Mouse (Mus musculus) liver, embryonic 14.5 days (tissue): ENCODE measurements around the gene Cdyl2. TPM values are rescaled to one million over a fixed set of nuclear protein-coding genes. Genes with fewer than 3 reads are reported as not detected.

Experiments
- ATAC-seq: fragments of 200-750 bp; cut with Nextera tagmentation; 2 replicates; pipeline ENCODE4 v1.8.0; 2017; ENCODE audit warnings: moderate number of reproducible peaks, mild to moderate bottlenecking, moderate library complexity; ENCODE audit not compliant: insufficient read depth
- DNase-seq, 3 experiments: peaks; one replicate each; pipeline ENCODE4 v3.0.0-alpha.2; 2012 to 2013; ENCODE audit warnings: low read depth in 3 of 3, low spot score in 3 of 3
- H3K27ac ChIP-seq: fragments of 300-500 bp; sonication (generic); 2 replicates; pipeline ENCODE4 v1.5.1; 2014; ENCODE audit warnings: moderate library complexity, mild to moderate bottlenecking, control low read depth, inconsistent platforms
- H3K27me3 ChIP-seq: fragments of 300-500 bp; sonication (generic); 2 replicates; pipeline ENCODE4 v1.6.1; 2014; ENCODE audit warnings: mild to moderate bottlenecking, low read length, moderate library complexity; ENCODE audit not compliant: control insufficient read depth, insufficient read depth
- H3K36me3 ChIP-seq: fragments of 300-500 bp; sonication (generic); replicated peaks from 2 replicates; pipeline ENCODE4 v1.6.1; 2014; ENCODE audit warnings: low read depth; ENCODE audit not compliant: control insufficient read depth, insufficient read depth
- H3K4me1 ChIP-seq, 2 experiments: fragments of 200-500 bp in 1 of 2; fragments of 300-500 bp in 1 of 2; sonication (generic) in 1 of 2; replicated peaks; 2 replicates each; pipeline ENCODE4 v1.6.1; 2012 to 2014; ENCODE audit warnings: antibody characterized with exemption in 1 of 2, inconsistent platforms in 1 of 2, low read length in 1 of 2; ENCODE audit not compliant: control insufficient read depth in 2 of 2, insufficient read depth in 2 of 2
- H3K4me2 ChIP-seq: fragments of 300-500 bp; sonication (generic); 2 replicates; pipeline ENCODE4 v1.6.1; 2014; ENCODE audit warnings: low read depth, mild to moderate bottlenecking, control low read depth, moderate library complexity
- H3K4me3 ChIP-seq, 2 experiments: fragments of 200-500 bp in 1 of 2; fragments of 300-500 bp in 1 of 2; sonication (generic) in 1 of 2; 2 replicates each; pipeline ENCODE4 v1.5.1; 2012 to 2014; ENCODE audit warnings: low read depth in 2 of 2, low read length in 2 of 2, mild to moderate bottlenecking in 2 of 2, control low read depth in 1 of 2, inconsistent platforms in 1 of 2, moderate library complexity in 1 of 2; ENCODE audit not compliant: insufficient read depth in 1 of 2
- H3K9ac ChIP-seq: fragments of 300-500 bp; sonication (generic); replicated peaks from 2 replicates; pipeline ENCODE4 v1.6.1; 2014; ENCODE audit warnings: mild to moderate bottlenecking, control low read depth, moderate library complexity
- H3K9me3 ChIP-seq: fragments of 300-500 bp; sonication (generic); 2 replicates; pipeline ENCODE4 v1.6.1; 2016; ENCODE audit warnings: low read length, mixed read lengths; ENCODE audit not compliant: control insufficient read depth
- CTCF ChIP-seq: IDR thresholded peaks from 2 replicates; pipeline ENCODE4 v1.5.1; 2016; ENCODE audit warnings: antibody characterized with exemption, low read depth, control low read depth
- EP300 ChIP-seq: IDR thresholded peaks from 2 replicates; pipeline ENCODE4 v1.6.1; 2016; ENCODE audit warnings: antibody characterized with exemption, low read depth
- WGBS: fragments of 180-500 bp; shearing (Covaris S2); extraction: QIAGEN DNeasy Blood & Tissue Kit; methylation state at CpG from one replicate; pipeline ENCODE4 v1.1.7; 2014; ENCODE audit not compliant: insufficient replicate concordance; 5-methylcytosine and 5-hydroxymethylcytosine counted together
- polyA plus RNA-seq, 2 experiments: library from polyadenylated mRNA; depleted of rRNA in 1 of 2; stranded (reverse) in 1 of 2; unstranded in 1 of 2; fragments of >200 nt; fragmentation: Nextera tagmentation in 1 of 2; extraction: Ambion mirVana in 1 of 2; gene quantifications; 2 replicates each; pipeline versions ENCODE4 v1.2.1 to v1.2.3; 2012 to 2014

Cdyl2 gene
- polyA plus RNA-seq, 2 experiments = 0.77 to 1.5 TPM

GRCm38 (mm10) chr8:116528736-116529135 lies 204.1 kb downstream of the Cdyl2 start:
- WGBS = 58% methylated on average over 7 of the region's 7 CpGs
- Histone ChIP-seq H3K9ac (no peak overlapping the region), H3K27ac (no peak overlapping the region), H3K27me3 (no peaks in the 10 kb centered on the region), H3K4me2 (no peak overlapping the region), H3K4me3 (no peak overlapping the region), H3K9me3 (no peaks in the 10 kb centered on the region), H3K36me3 (no peaks in the 10 kb centered on the region), H3K4me1 (no peaks in the 10 kb centered on the region)
- ATAC-seq (no peak), DNase-seq (no peak)
- no peak for TF ChIP-seq EP300
- TF ChIP-seq CTCF = no peak

GRCm38 (mm10) chr8:116524915-116525314 lies 207.9 kb downstream of the Cdyl2 start:
- H3K36me3 ChIP-seq = no peaks in the 10 kb centered on the region
- DNase-seq (no peak), ATAC-seq (no peak)
- no peak overlapping the region for H3K27ac ChIP-seq
- H3K4me2 ChIP-seq = no peak overlapping the region
- H3K27me3 ChIP-seq = no peaks in the 10 kb centered on the region
- WGBS = 63% methylated on average over 7 of the region's 7 CpGs
- no peak overlapping the region for H3K4me3 ChIP-seq
- H3K9me3 ChIP-seq = no peaks in the 10 kb centered on the region
- H3K4me1 ChIP-seq = no peaks in the 10 kb centered on the region
- no peak overlapping the region for H3K9ac ChIP-seq
- TF ChIP-seq EP300 (no peak), CTCF (no peak)

Other genes starting within 250 kb of the Cdyl2 start
- not detected in 2 replicates for gene Dynlrb2, start 228.0 kb downstream of the Cdyl2 start, polyA plus RNA-seq (2012; rRNA removed)
- not detected in 2 replicates for gene Dynlrb2, start 228.0 kb downstream of the Cdyl2 start, polyA plus RNA-seq (2014; fragmentation: Nextera tagmentation; extraction: Ambion mirVana)
- 15.3 and 20.6 TPM in 2 replicates for gene Cmc2, start 188.5 kb upstream of the Cdyl2 start, polyA plus RNA-seq (2012; rRNA removed)
- 81.1 and 87.6 TPM in 2 replicates for gene Cmc2, start 188.5 kb upstream of the Cdyl2 start, polyA plus RNA-seq (2014; fragmentation: Nextera tagmentation; extraction: Ambion mirVana)
- 19.4 and 21.3 TPM in 2 replicates for gene Cenpn, start 188.7 kb upstream of the Cdyl2 start, polyA plus RNA-seq (2012; rRNA removed)
- gene Cenpn, start 188.7 kb upstream of the Cdyl2 start, polyA plus RNA-seq (2014; fragmentation: Nextera tagmentation; extraction: Ambion mirVana) = 27.4 and 28.9 TPM in 2 replicates
- gene Atmin, start 210.4 kb upstream of the Cdyl2 start, polyA plus RNA-seq (2012; rRNA removed) = 2.8 and 3.3 TPM in 2 replicates
- 3.3 and 4.9 TPM in 2 replicates for gene Atmin, start 210.4 kb upstream of the Cdyl2 start, polyA plus RNA-seq (2014; fragmentation: Nextera tagmentation; extraction: Ambion mirVana)
- gene 1700030J22Rik, start 246.0 kb upstream of the Cdyl2 start, polyA plus RNA-seq (2012; rRNA removed) = 0.25 and 0.29 TPM in 2 replicates
- gene 1700030J22Rik, start 246.0 kb upstream of the Cdyl2 start, polyA plus RNA-seq (2014; fragmentation: Nextera tagmentation; extraction: Ambion mirVana) = 0.18 and 0.20 TPM in 2 replicates